Mouse (Mus musculus) left cerebral cortex, postnatal 10 days (tissue): ENCODE measurements around the gene Egflam. TPM values are rescaled to one million over a fixed set of nuclear protein-coding genes. Genes with fewer than 3 reads are reported as not detected.

Experiments
- DNase-seq, 2 experiments: peaks; one replicate each; pipeline ENCODE4 v3.0.0; 2021 to 2022; ENCODE audit warnings: low spot score in 2 of 2, mixed read lengths in 1 of 2; ENCODE audit errors: extremely low spot score in 1 of 2
- intact Hi-C: fragments of 180-260 bp; cut with DNase I; formaldehyde crosslinking; loops from one replicate; pipeline ENCODE4 v1.15.1; 2025
- total RNA-seq, 2 experiments: library from RNA; stranded (reverse); gene quantifications; 2 replicates each; pipeline ENCODE4 v1.2.3; 2021

Egflam gene
- total RNA-seq, 2 experiments from 2014 or later: 8.0 to 9.0 TPM

GRCm38 (mm10) chr15:7233393-7234090, 164.7 kb downstream of the Egflam start:
- intact Hi-C loops: no loop called here
- no peak for DNase-seq

- intact Hi-C loops: loop anchor here (2.0 to 5.0 kb wide), 3 partner anchors 94 to 317 kb away; no protein-coding TSS in a partner anchor
Measured at GRCm38 (mm10) chr15:7226225-7226624, 172.0 kb downstream of the Egflam start.

GRCm38 (mm10) chr15:7224151-7224775, 173.9 kb downstream of the Egflam start:
- intact Hi-C loops: no loop called here
- DNase-seq: peak in 1 of 2 experiments; percentile 34

More at GRCm38 (mm10) chr15:7226225-7226624, 172.0 kb downstream of the Egflam start:
- peak; percentile 67 to 82 for DNase-seq

GRCm38 (mm10) chr15:7222809-7223208, 175.4 kb downstream of the Egflam start:
- intact Hi-C loops: no loop called here

GRCm38 (mm10) chr15:7217273-7217598, 181.0 kb downstream of the Egflam start:
- no peak for DNase-seq
- intact Hi-C loops: no loop called here

More at GRCm38 (mm10) chr15:7222809-7223208, 175.4 kb downstream of the Egflam start:
- DNase-seq: no peak

- DNase-seq: no peak
- intact Hi-C loops: no loop called here
Measured at GRCm38 (mm10) chr15:7216581-7217272, 181.5 kb downstream of the Egflam start.

- no peak for DNase-seq
- intact Hi-C loops: no loop called here
Measured at GRCm38 (mm10) chr15:7215845-7216244, 182.3 kb downstream of the Egflam start.

GRCm38 (mm10) chr15:7213683-7214082, 184.5 kb downstream of the Egflam start:
- intact Hi-C loops: no loop called here
- DNase-seq: peak in 1 of 2 experiments; percentile 58

GRCm38 (mm10) chr15:7208180-7208579, 190.0 kb downstream of the Egflam start:
- DNase-seq: no peak
- intact Hi-C loops: no loop called here

- DNase-seq: no peak
- intact Hi-C loops: no loop called here
Measured at GRCm38 (mm10) chr15:7207292-7207691, 190.9 kb downstream of the Egflam start.

- no peak for DNase-seq
- intact Hi-C loops: no loop called here
Measured at GRCm38 (mm10) chr15:7206110-7206509, 192.1 kb downstream of the Egflam start.

- intact Hi-C loops: no loop called here
- no peak for DNase-seq
Measured at GRCm38 (mm10) chr15:7204917-7205316, 193.3 kb downstream of the Egflam start.

- peak in 1 of 2 experiments; percentile 44 for DNase-seq
- intact Hi-C loops: no loop called here
Measured at GRCm38 (mm10) chr15:7203606-7204330, 194.4 kb downstream of the Egflam start.

- intact Hi-C loops: no loop called here
- no peak for DNase-seq
Measured at GRCm38 (mm10) chr15:7202981-7203380, 195.2 kb downstream of the Egflam start.

- no peak for DNase-seq
- intact Hi-C loops: no loop called here
Measured at GRCm38 (mm10) chr15:7201421-7202380, 196.5 kb downstream of the Egflam start.

GRCm38 (mm10) chr15:7200286-7200685, 197.9 kb downstream of the Egflam start:
- no peak for DNase-seq
- intact Hi-C loops: no loop called here

- DNase-seq: peak; percentile 48 to 65
- intact Hi-C loops: no loop called here
Measured at GRCm38 (mm10) chr15:7198816-7199215, 199.4 kb downstream of the Egflam start.
